Mouse (Mus musculus) bone marrow, adult 2 months (tissue): ENCODE data around the gene Dcp1b.

Source experiments
- CTCF ChIP-seq: fragments of 200-500 bp; IDR thresholded peaks from 2 replicates; pipeline ENCODE4 v1.5.1; 2011; ENCODE audit warnings: low read length, control low read depth; ENCODE audit not compliant: control insufficient read depth, insufficient read depth
- POLR2A ChIP-seq: fragments of 200-500 bp; IDR thresholded peaks from 2 replicates; pipeline ENCODE4 v1.6.1; 2011; ENCODE audit warnings: low read depth, mild to moderate bottlenecking, control low read depth, low read length, borderline replicate concordance; ENCODE audit not compliant: control insufficient read depth

GRCm38 (mm10) chr6:119201575-119201974, 26.5 kb downstream of the Dcp1b start:
- TF ChIP-seq POLR2A (no peak), CTCF (no peak)
